13 mouse cellular contexts compared by ENCODE assay signal in the genomic region with DNA sequence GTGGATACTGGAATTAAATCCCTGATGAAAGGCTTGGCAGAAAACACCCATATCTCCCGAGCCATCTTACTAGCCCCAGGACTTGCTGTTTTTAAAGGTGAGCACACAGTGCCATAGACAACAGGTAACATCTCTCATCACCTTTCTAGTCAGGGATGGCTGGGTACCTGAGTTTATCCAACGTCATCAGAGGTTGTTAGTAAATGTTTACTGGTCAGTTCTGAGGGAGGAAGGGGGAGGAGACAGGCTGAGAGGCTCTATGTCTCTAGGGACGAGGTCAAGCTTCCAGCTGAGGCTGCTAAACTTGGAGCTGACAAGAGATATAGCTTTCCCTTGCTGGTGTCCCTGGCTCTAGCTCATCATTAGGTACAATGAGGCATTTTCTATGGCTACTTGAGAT. TPM values are rescaled to one million over a fixed set of nuclear protein-coding genes. Genes with fewer than 3 reads are reported as not detected.
DNase-seq lines count a peak whose midpoint lies in the region; ATAC-seq and TF ChIP-seq lines count a peak whose summit lies in the region.
"Had no signal": no experiment of that assay in that cellular context is flagged by ENCODE, and none has a peak within 500 bp of the region (broad histone marks: within the 10 kb centered on the region; RNA-seq: fewer than 3 reads in every experiment).

No protein-coding gene starts in this region.

- peaks cover 9% of the 10 kb centered on the region for H3K9me3 ChIP-seq in lung, embryonic 16.5 days (ENCODE audit: control insufficient read depth, low read length)
- no peaks in the 10 kb centered on the region for H3K9me3 ChIP-seq in intestine, embryonic 16.5 days (ENCODE audit: control insufficient read depth, low read length)
- H3K9me3 ChIP-seq in midbrain, embryonic 11.5 days (ENCODE audit: control insufficient read depth, low read length) = no peaks in the 10 kb centered on the region

- H3K4me1 ChIP-seq in heart, adult 2 months (ENCODE audit: control insufficient read depth, insufficient read depth, low read length) = peaks cover 14% of the 10 kb centered on the region
- peaks cover 17% of the 10 kb centered on the region; the same call in 1 of the 2 replicates for H3K4me1 ChIP-seq in lung, embryonic 16.5 days (replicated peaks; ENCODE audit: control insufficient read depth, insufficient read depth, low read length)
- no peaks in the 10 kb centered on the region for H3K4me1 ChIP-seq in intestine, embryonic 16.5 days (ENCODE audit: control insufficient read depth, insufficient read depth, low read length)
- no peaks in the 10 kb centered on the region for H3K4me1 ChIP-seq in midbrain, embryonic 11.5 days (ENCODE audit: control insufficient read depth, insufficient read depth, low read length)
- H3K4me1 ChIP-seq: hindbrain, embryonic 10.5 days had no signal

- TF ChIP-seq CTCF in heart, adult 2 months (IDR thresholded peaks at IDR 0.05) = no peak

- no peak for TF ChIP-seq EP300 in heart, adult 2 months (IDR thresholded peaks at IDR 0.05; ENCODE audit: insufficient read depth, low read depth, low read length)

- intact Hi-C loops in heart, adult 2 months (cut with DNase I) = no loop called here
- intact Hi-C loops in heart, postnatal 14 days (cut with DNase I) = no loop called here

- TF ChIP-seq POLR2A in heart, adult 2 months (IDR thresholded peaks at IDR 0.05; ENCODE audit: insufficient read depth, low read depth, low read length) = no peak

- no peaks in the 10 kb centered on the region for H3K27me3 ChIP-seq in heart, adult 2 months (ENCODE audit: control insufficient read depth, insufficient read depth, low read length)
- H3K27me3 ChIP-seq in lung, embryonic 16.5 days (ENCODE audit: control insufficient read depth, insufficient read depth, low read depth, low read length) = no peaks in the 10 kb centered on the region
- H3K27me3 ChIP-seq in intestine, embryonic 16.5 days (replicated peaks; ENCODE audit: control insufficient read depth, insufficient read depth, low read length) = no peaks in the 10 kb centered on the region
- no peaks in the 10 kb centered on the region for H3K27me3 ChIP-seq in midbrain, embryonic 11.5 days (ENCODE audit: control insufficient read depth, insufficient read depth, low read length)

- no peak overlapping the region for H3K9ac ChIP-seq in heart, adult 2 months (ENCODE audit: low read depth, low read length)
- H3K9ac ChIP-seq in lung, embryonic 16.5 days (ENCODE audit: low read length) = no peak overlapping the region
- H3K9ac ChIP-seq in intestine, embryonic 16.5 days (ENCODE audit: low read depth, low read length) = no peak overlapping the region
- no peak overlapping the region for H3K9ac ChIP-seq in midbrain, embryonic 11.5 days (ENCODE audit: low read length)
- H3K9ac ChIP-seq: liver, embryonic 14.5 days had no signal

- peak overlapping the region; percentile 60 for H3K27ac ChIP-seq in heart, adult 2 months
- H3K27ac ChIP-seq in lung, embryonic 16.5 days (ENCODE audit: low read length) = peak overlapping the region; percentile 11
- peak overlapping the region; percentile 4; the same call in 1 of the 2 replicates for H3K27ac ChIP-seq in intestine, embryonic 16.5 days (ENCODE audit: low read length)
- no peak overlapping the region for H3K27ac ChIP-seq in midbrain, embryonic 11.5 days (ENCODE audit: low read depth, low read length)
- H3K27ac ChIP-seq: embryonic facial prominence, embryonic 10.5 days; hindbrain, embryonic 10.5 days; liver, embryonic 14.5 days had no signal

- WGBS in heart, adult 2 months = 8% methylated on average over 3 of the region's 3 CpGs
- 38% methylated on average over 3 of the region's 3 CpGs for WGBS in lung, embryonic 16.5 days
- WGBS in intestine, embryonic 16.5 days = 48% methylated on average over 3 of the region's 3 CpGs
- WGBS in midbrain, embryonic 11.5 days = 71% methylated on average over 3 of the region's 3 CpGs

- H3K36me3 ChIP-seq in heart, adult 2 months (ENCODE audit: control insufficient read depth, insufficient read depth, low read length) = peaks cover 38% of the 10 kb centered on the region
- H3K36me3 ChIP-seq in lung, embryonic 16.5 days (ENCODE audit: control insufficient read depth, insufficient read depth, low read length) = peaks cover 19% of the 10 kb centered on the region
- 0 out of 2 replicates have a peak, but pooled peaks cover 2% of the 10 kb centered on the region for H3K36me3 ChIP-seq in intestine, embryonic 16.5 days (ENCODE audit: control insufficient read depth, insufficient read depth, low read length)
- H3K36me3 ChIP-seq in midbrain, embryonic 11.5 days (ENCODE audit: control insufficient read depth, insufficient read depth, low read length) = no peaks in the 10 kb centered on the region

- H3K4me3 ChIP-seq in heart, adult 2 months = no peak overlapping the region
- H3K4me3 ChIP-seq in lung, embryonic 16.5 days (ENCODE audit: low read length) = no peak overlapping the region
- H3K4me3 ChIP-seq in intestine, embryonic 16.5 days (ENCODE audit: low read length) = no peak overlapping the region
- H3K4me3 ChIP-seq in midbrain, embryonic 11.5 days (ENCODE audit: low read depth, low read length) = no peak overlapping the region
- H3K4me3 ChIP-seq: embryonic facial prominence, embryonic 10.5 days; hindbrain, embryonic 10.5 days had no signal

- no peaks in the 10 kb centered on the region for H3K79me2 ChIP-seq in heart, adult 2 months (replicated peaks; ENCODE audit: control insufficient read depth, insufficient read depth, low read length)

- peak; percentile 25 for ATAC-seq in lung, embryonic 16.5 days (ENCODE audit: low read depth)
- no peak for ATAC-seq in intestine, embryonic 16.5 days
- no peak for ATAC-seq in midbrain, embryonic 11.5 days (ENCODE audit: low FRiP score)

- H3K4me2 ChIP-seq in lung, embryonic 16.5 days (ENCODE audit: low read depth, low read length) = no peak overlapping the region
- H3K4me2 ChIP-seq in intestine, embryonic 16.5 days (ENCODE audit: low read depth, low read length) = no peak overlapping the region
- H3K4me2 ChIP-seq in midbrain, embryonic 11.5 days = no peak overlapping the region

- DNase-seq in heart, adult 2 months = peak in 1 of 2 experiments; percentile 25
- DNase-seq in heart, postnatal 14 days = no peak
- DNase-seq in lung, postnatal 4 days = no peak
- DNase-seq in kidney, postnatal 14 days = peak; percentile 45
- no peak for DNase-seq in midbrain, embryonic 11.5 days (ENCODE audit: low spot score, missing footprints)
- DNase-seq in left cerebral cortex, adult 11 months (ENCODE audit: low spot score) = no peak
- DNase-seq: cerebellum, adult 8-10 months; midbrain, embryonic 14.5 days had no signal

RNA-seq across cellular contexts. Expression of gene St3gal6, which starts 41.7 kb away (rescaled TPM):
- 10 to 100 TPM; 37.7 to 47.0 TPM for total RNA-seq in heart, adult 2 months (2021)
- 29.6 and 33.7 TPM in 2 replicates for polyA plus RNA-seq in heart, adult 2 months (2012; rRNA removed)
- 10 to 100 TPM; 33.5 to 37.5 TPM for total RNA-seq in heart, postnatal 14 days (2021)
- 33.7 and 34.7 TPM in 2 replicates for polyA plus RNA-seq in lung, embryonic 16.5 days (2015; fragmentation: Nextera tagmentation; extraction: Ambion mirVana)
- 22.5 and 23.5 TPM in 2 replicates for polyA plus RNA-seq in intestine, embryonic 16.5 days (2015; fragmentation: Nextera tagmentation; extraction: Ambion mirVana)
- 10.4 and 11.8 TPM in 2 replicates for polyA plus RNA-seq in midbrain, embryonic 11.5 days (2014; fragmentation: Nextera tagmentation; extraction: Ambion mirVana)
